Mouse (Mus musculus) regulatory T cell (primary cell): ENCODE data around the gene Cdk6.

Experiments used
- in situ Hi-C: fragments of 300-600 bp; cut with MboI, MseI; formaldehyde crosslinking; loops from one replicate; pipeline ENCODE4 v1.15.1; 2025; ENCODE audit warnings: high pct_unique_total_duplicates

Gene Cdk6

GRCm38 (mm10) chr5:3482474-3482873 lies 141.2 kb downstream of the Cdk6 start:
- in situ Hi-C loops = no loop called here

- in situ Hi-C loops = no loop called here
Observed at GRCm38 (mm10) chr5:3483054-3483722, 141.9 kb downstream of the Cdk6 start.

- in situ Hi-C loops = no loop called here
Observed at GRCm38 (mm10) chr5:3486579-3487282, 145.4 kb downstream of the Cdk6 start.

- in situ Hi-C loops = no loop called here
Observed at GRCm38 (mm10) chr5:3488146-3488774, 147.0 kb downstream of the Cdk6 start.

- in situ Hi-C loops = no loop called here
Observed at GRCm38 (mm10) chr5:3490358-3490757, 149.1 kb downstream of the Cdk6 start.

GRCm38 (mm10) chr5:3491084-3491483 lies 149.8 kb downstream of the Cdk6 start:
- in situ Hi-C loops = no loop called here

- in situ Hi-C loops = no loop called here
Observed at GRCm38 (mm10) chr5:3491883-3492282, 150.6 kb downstream of the Cdk6 start.

GRCm38 (mm10) chr5:3492776-3493636 lies 151.7 kb downstream of the Cdk6 start:
- in situ Hi-C loops = no loop called here

GRCm38 (mm10) chr5:3493968-3494367 lies 152.7 kb downstream of the Cdk6 start:
- in situ Hi-C loops = no loop called here

- in situ Hi-C loops = loop anchor here (5.0 kb wide), 1 partner anchor 137 kb away; no protein-coding TSS in a partner anchor
Observed at GRCm38 (mm10) chr5:3494452-3495187, 153.3 kb downstream of the Cdk6 start.

GRCm38 (mm10) chr5:3497505-3497925 lies 156.2 kb downstream of the Cdk6 start:
- in situ Hi-C loops = loop anchor here (5.0 kb wide), 1 partner anchor 140 kb away; no protein-coding TSS in a partner anchor

- in situ Hi-C loops = loop anchor here (5.0 kb wide), 1 partner anchor 42 kb away; the partner anchor contains the start of gene Fam133b
Observed at GRCm38 (mm10) chr5:3500298-3500697, 159.0 kb downstream of the Cdk6 start.

- in situ Hi-C loops = loop anchor here (5.0 kb wide), 1 partner anchor 41 kb away; the partner anchor contains the start of gene Fam133b
Observed at GRCm38 (mm10) chr5:3500957-3501563, 159.8 kb downstream of the Cdk6 start.

GRCm38 (mm10) chr5:3501564-3502001 lies 160.3 kb downstream of the Cdk6 start:
- in situ Hi-C loops = loop anchor here (5.0 kb wide), 1 partner anchor 41 kb away; the partner anchor contains the start of gene Fam133b

- in situ Hi-C loops = loop anchor here (5.0 kb wide), 1 partner anchor 40 kb away; the partner anchor contains the start of gene Fam133b
Observed at GRCm38 (mm10) chr5:3502610-3503350, 161.5 kb downstream of the Cdk6 start.

GRCm38 (mm10) chr5:3503373-3503772 lies 162.1 kb downstream of the Cdk6 start:
- in situ Hi-C loops = loop anchor here (5.0 kb wide), 1 partner anchor 39 kb away; the partner anchor contains the start of gene Fam133b

GRCm38 (mm10) chr5:3503836-3504323 lies 162.6 kb downstream of the Cdk6 start:
- in situ Hi-C loops = loop anchor here (5.0 kb wide), 1 partner anchor 38 kb away; the partner anchor contains the start of gene Fam133b

- in situ Hi-C loops = loop anchor here (5.0 kb wide), 1 partner anchor 38 kb away; the partner anchor contains the start of gene Fam133b
Observed at GRCm38 (mm10) chr5:3504453-3504852, 163.2 kb downstream of the Cdk6 start.

GRCm38 (mm10) chr5:3505553-3505952 lies 164.3 kb downstream of the Cdk6 start:
- in situ Hi-C loops = no loop called here
